Mouse (Mus musculus): ENCODE data around the gene Tmprss11d. TPM values are rescaled to one million over a fixed set of nuclear protein-coding genes. Genes with fewer than 3 reads are reported as not detected.
"Not testable (repeated sequence)": the region's sequence is repeated elsewhere in the genome, so short reads cannot be mapped to it uniquely, and the experiment has no call there.

The Tmprss11d gene
- not detected for total RNA-seq (2021)

DNA sequence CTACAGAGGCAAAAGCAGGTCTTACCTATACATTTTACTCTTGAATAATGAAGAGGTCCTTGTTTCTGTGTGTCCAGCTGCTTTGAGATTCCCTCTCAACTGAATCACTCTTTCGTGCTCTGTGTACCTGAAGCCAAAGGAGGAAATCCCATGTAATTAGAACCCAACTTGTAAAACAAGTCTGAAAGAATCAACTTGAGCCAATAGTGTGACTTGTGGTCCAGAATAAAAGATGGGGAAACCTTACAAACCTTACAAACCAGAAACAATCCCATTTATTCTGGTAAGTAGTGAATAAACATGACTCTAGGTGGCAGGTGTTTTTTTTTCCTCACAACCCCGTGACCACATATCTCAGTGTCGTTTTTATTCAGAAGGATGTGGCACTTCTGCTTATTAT lies at the start of gene Tmprss11d:
Tmprss11d (minus strand) TSS at position 101 of the 400 bp plus-strand sequence.
- DNase-seq: no peak
- intact Hi-C loops (cut with DNase I): no loop called here

DNA sequence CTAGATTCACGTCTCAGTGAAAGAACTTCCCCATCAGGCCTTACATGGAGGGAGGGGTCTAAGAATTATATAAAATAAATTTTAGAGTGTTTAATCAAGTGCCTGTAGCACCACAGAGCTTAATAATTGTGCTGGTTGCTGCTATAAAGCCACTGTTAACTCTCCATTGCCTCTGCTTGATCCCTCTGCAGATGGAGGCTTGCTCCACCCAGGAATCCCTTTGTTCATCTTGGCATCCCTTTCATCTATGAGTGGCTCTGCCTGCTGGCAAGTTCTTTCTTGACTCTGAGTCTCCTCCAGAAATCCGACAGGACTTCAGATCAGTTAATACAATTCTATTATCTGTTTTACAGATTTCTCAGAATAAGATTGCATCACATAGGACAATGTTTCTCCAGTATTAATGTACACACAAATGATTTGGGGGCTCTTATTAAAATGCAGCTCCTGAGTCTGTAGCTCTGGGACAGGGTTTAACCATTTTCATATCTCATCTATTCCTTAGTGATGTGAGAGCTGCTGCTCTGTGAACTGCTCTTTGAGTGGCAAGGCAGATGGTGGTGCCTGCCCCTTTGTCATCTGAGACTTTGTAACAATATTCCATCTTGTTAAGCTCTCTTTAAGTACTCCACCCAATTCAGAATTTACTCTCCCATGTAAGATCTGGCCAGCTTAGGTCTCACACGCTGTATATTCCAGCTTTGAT lies 48.3 kb upstream of the Tmprss11d start:
- intact Hi-C loops (cut with DNase I): no loop called here
- no peak for DNase-seq

DNA sequence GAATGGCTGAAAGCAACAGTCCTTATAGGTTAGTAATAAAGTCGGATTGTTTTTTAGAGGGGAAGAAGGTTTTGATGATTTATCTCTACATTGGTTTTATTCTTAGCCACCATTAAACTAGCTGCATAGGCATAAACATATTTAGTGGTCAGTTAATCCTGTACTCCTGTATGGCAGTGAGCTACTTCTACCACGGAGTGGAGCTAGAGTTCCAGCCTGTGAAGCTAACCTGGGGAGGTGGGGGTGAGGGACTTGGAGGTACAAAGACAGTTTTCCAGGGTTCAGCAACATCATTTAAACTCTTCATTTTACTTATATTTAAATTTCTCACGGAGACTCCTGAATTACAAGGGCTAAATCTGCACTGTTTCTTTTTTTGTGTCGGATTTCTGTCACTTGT lies 46.3 kb upstream of the Tmprss11d start:
- intact Hi-C loops (cut with DNase I): loop anchor here (10.0 kb wide), 1 partner anchor 355 kb away; the partner anchor contains the start of gene Cenpc1
- no peak for DNase-seq

DNA sequence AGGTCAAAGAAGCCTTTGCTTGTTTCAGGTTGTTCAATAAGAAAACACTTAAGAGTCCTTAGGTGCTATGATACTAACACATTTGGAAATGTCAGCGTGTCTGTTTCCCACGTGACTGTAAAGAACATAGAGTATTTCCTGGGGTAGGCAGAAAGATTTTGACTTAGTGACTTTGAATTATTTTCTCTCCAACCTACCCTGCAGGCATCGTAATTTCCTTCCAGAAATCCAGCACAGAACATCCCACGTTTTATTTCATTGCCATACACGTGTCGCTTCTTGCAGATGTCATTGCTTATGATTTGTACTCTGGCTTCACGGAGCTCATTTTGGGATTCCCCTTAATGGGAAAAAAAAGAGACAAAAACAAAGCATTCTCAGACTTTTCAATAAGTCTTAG lies 41.1 kb upstream of the Tmprss11d start:
- DNase-seq: no peak
- intact Hi-C loops (cut with DNase I): loop anchor here (10.0 kb wide), 1 partner anchor 349 kb away; the partner anchor contains the start of gene Cenpc1

DNA sequence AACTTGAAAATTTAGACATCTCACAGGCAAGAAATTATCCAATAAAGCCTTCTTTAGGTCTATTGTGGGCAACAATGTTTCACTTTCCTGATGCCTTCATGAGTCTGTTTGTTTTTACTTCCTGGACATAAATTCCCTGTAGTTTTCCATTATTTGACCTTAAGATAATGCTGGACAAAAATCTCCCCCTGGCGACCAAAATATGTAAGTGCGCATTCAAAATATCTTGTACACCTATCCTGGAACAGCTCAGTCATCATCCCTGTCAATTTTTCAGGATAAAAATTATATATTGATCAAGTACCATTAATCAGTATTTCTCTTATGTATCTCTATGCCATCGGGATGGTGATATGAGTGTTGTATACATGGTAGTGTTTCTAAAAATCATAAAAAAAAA lies 37.6 kb upstream of the Tmprss11d start:
- DNase-seq: peak in 1 of 2 experiments; percentile 2
- intact Hi-C loops (cut with DNase I): loop anchor here (1.0 to 10.0 kb wide), 2 partner anchors 220 to 346 kb away; partner anchors contain the start of gene Cenpc1

DNA sequence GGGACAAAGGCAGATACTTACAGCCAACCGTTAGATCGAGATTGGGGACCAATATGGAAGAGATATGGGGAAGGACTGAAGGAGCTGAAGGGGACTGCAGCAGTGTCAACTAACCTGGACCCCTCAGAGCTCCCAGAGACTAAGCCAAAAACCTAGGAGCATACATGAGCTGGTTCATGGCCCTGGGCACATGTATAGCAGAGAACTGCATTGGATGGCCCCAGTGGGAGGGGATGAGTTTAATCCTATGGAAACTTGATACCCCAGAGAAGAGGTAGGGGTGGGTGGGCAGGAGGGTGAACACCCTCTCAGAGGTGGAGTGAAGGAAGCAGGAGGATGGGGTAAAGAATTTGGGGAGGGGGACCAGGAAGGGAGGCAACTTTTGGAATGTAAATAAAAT lies 34.7 kb upstream of the Tmprss11d start:
- intact Hi-C loops (cut with DNase I): no loop called here
- DNase-seq: no peak

DNA sequence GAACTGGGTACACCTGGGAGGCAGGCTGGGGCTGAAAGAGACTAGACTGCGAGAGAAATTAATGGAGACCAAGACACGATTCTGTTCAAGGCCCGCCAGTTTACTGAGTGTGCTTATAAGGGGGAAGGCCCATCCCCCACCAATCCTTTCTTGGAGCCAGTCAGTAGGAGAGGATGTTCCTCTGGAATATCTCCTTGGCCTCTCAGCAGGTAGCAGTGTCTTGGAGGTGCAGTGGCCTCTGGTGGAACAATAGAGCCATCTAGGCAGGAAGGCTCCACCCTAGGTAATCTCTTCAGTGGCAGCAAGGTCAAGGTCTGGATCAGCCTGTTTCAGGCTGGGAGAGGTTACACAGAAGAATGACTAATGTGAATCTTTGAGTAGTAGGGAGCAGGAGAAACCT lies 34.0 kb upstream of the Tmprss11d start:
- intact Hi-C loops (cut with DNase I): no loop called here
- no peak for DNase-seq

DNA sequence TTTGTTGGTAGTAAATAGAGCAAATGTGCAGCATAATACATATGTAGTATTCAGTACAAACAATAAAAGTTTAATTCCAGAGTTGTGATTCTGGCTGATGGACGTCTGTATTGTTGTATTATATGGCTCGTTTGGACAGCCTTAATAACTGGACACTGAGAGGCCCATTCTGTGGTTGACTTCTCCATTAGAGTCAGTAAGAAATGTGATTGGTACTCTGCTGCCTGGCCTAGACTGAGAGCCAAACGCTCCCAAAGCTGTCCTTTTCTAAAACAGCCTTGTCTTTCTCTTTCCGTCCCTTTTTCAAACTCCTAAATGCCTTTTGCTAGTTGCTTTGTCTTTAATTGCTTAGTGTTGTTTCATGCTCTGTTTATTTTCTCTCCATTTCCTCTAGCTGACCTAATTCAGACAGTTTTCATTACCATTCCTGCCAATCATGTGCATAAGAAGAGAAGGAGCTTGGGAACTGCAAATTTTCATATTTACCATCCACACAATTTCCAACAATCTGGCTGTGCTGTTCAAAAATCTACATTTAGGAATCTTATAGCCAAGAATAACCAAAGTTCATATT lies 13.7 kb downstream of the Tmprss11d start:
- intact Hi-C loops (cut with DNase I): no loop called here
- no peak for DNase-seq

DNA sequence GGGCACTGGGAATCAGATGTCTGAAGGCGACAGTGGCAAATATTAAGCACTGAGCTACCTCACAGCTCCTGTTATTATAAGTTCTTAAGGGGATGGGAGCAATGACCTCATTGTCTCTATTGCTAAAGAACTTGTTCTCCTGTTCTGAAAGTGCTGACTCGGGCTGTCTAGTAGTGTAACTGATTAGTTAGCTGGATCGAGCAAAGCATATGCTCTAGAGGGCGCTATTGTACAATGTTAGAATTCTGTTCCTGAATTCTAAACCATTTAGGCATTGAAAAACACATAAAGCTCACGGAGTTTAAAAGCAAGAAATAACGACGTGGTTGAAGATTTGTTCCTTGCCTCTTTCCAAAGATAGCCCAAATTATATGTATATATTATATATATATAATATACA lies 20.3 kb downstream of the Tmprss11d start:
- intact Hi-C loops (cut with DNase I): no loop called here
- DNase-seq: peak in 1 of 2 experiments; percentile 1

DNA sequence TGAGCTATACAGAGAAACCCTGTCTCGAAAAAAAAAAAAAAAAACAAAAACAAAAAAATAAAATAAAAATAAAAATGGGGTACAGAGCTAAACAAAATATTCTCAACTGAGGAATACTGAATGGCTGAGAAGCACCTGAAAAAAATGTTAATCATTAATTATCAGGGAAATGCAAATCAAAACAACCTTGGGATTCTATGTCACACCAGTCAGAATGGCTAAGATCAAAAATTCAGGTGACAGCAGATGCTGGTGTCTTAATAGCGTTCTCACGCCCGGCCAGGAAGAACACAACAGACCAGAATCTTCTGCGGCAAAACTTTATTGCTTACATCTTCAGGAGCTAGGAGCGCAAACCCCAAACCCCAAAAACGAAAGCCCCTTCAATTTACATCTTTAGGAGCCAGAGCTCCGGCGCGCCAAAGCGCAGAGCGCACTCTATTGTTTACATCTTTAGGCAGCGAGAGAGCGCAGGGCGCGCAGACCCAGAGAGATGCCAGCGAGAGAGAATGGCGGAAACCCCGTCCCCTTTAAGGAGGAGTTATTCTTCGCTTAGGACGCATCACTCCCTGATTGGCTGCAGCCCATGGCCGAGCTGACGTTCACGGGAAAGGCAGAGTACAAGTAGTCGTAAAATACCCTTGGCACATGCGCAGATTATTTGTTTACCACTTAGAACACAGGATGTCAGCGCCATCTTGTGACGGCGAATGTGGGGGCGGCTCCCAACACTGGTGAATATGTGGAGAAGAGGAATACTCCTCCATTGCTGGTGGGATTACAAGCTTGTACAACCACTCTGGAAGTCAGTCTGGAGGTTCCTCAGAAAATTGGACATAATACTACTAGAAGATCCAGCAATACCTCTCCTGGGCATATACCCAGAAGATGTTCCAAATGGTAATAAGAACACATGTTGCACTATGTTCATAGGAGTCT lies 54.9 kb downstream of the Tmprss11d start:
- DNase-seq; intact Hi-C loops (cut with DNase I): not testable (repeated sequence)

DNA sequence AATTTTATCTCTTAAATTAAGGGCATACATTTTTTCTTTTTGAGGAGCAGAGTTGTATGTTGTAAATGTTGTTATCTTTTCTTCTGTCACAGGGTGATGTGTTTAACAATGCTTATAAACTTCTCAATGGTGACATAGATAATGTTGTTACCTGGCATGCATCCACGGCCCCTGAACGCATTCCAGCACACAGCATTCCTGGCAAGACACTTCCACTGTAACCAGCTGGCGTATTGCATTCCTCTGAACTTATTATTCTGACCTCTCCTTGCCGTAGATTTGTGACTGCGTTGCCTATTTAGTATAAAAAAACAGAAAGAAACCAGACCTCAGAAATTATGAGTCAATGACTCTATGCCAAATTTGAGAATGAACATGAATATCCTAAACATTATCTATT lies 67.1 kb downstream of the Tmprss11d start:
- peak; percentile 3 to 15 for DNase-seq
- intact Hi-C loops (cut with DNase I): no loop called here

DNA sequence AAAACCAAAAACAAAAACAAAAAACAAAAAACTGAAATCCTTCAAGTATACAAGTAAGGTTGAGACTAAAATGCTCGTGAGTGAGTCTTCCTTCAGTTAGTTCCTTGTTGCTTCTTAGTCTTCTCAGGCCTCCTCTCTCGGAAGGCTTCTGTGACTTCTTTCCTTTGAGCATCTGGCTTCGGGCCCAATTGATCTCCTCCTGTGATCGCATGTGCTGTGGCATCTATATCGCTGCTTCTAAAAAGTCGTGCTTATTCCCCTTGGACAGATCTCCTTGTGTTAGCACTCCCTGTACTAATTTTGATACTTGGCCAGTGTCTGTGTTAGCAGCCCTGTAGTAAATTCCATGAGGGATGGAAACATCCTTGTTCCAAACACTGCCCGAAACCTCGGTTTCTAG lies 69.3 kb downstream of the Tmprss11d start:
- intact Hi-C loops (cut with DNase I): no loop called here
- DNase-seq: no peak

DNA sequence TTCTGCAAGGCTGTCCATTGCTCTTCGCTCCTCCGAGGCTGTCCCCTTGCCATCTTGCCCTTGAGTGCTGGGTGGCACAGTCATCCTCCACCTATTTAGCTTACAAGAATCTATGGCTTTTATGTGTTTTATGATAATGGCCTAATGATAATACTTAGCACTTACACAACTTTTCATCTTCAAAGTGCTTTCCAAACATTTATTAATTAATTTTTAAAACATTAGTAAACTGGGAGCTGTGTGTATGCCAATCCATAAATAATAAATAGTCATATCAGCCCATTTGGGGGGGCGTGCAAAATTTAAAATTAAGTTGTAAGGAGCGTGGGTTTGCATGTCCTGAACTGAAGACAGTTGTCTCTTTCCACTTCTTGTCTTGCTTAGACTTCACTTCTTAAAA lies 84.0 kb downstream of the Tmprss11d start, which contains the start of gene Tmprss11c:
Tmprss11c (minus strand) TSS at position 101 of the 400 bp plus-strand sequence.
- intact Hi-C loops (cut with DNase I): no loop called here

More for the DNA sequence above, 84.0 kb downstream of the Tmprss11d start, which contains the start of gene Tmprss11c:
- DNase-seq: no peak

Other genes with a start within 250 kb of the Tmprss11d start
- 1 to 10 TPM; 6.7 to 7.3 TPM for gene Uba6, start 200.6 kb downstream of the Tmprss11d start, total RNA-seq (2021)
- gene Gnrhr, start 175.5 kb downstream of the Tmprss11d start, total RNA-seq (2021): under 1 TPM; 0.22 to 0.84 TPM
- not detected for gene Tmprss11c, start 84.1 kb downstream of the Tmprss11d start, total RNA-seq (2021)
- not detected for gene Tmprss11a, start 95.6 kb upstream of the Tmprss11d start, total RNA-seq (2021)
- not detected for gene Tmprss11g, start 145.2 kb upstream of the Tmprss11d start, total RNA-seq (2021)

All from heart, postnatal 36 days (tissue).